Mouse (Mus musculus) forebrain, embryonic 10.5 days (tissue): Measurements from ENCODE around the gene Pgm1. TPM values are rescaled to one million over a fixed set of nuclear protein-coding genes. Genes with fewer than 3 reads are reported as not detected.

Experiments
- DNase-seq: peaks from one replicate; pipeline ENCODE4 v3.0.0-alpha.2; 2017; ENCODE audit warnings: low spot score; ENCODE audit errors: extremely low spot score
- H3K27ac ChIP-seq: fragments of 300-500 bp; sonication (generic); 2 replicates; pipeline ENCODE4 v1.5.1; 2016; ENCODE audit warnings: mild to moderate bottlenecking
- H3K27me3 ChIP-seq: fragments of 300-500 bp; sonication (generic); 2 replicates; pipeline ENCODE4 v1.6.1; 2016; ENCODE audit warnings: mild to moderate bottlenecking; ENCODE audit not compliant: poor library complexity, severe bottlenecking
- H3K36me3 ChIP-seq: fragments of 300-500 bp; sonication (generic); replicated peaks from 2 replicates; pipeline ENCODE4 v1.6.1; 2016; ENCODE audit warnings: mild to moderate bottlenecking, moderate library complexity
- H3K4me1 ChIP-seq: fragments of 300-500 bp; sonication (generic); 2 replicates; pipeline ENCODE4 v1.6.1; 2016
- H3K4me3 ChIP-seq: fragments of 300-500 bp; sonication (generic); 2 replicates; pipeline ENCODE4 v1.5.1; 2016; ENCODE audit warnings: mild to moderate bottlenecking, moderate library complexity
- H3K9me3 ChIP-seq: fragments of 300-500 bp; sonication (generic); 2 replicates; pipeline ENCODE4 v1.6.1; 2016; ENCODE audit warnings: mild to moderate bottlenecking, moderate library complexity
- WGBS: fragments of 180-500 bp; shearing (Covaris S2); methylation state at CpG from one replicate; pipeline ENCODE4 v1.1.7; 2016; 5-methylcytosine and 5-hydroxymethylcytosine counted together
- polyA plus RNA-seq: library from polyadenylated mRNA; unstranded; fragments of >200 nt; fragmentation: Nextera tagmentation; extraction: Ambion mirVana; gene quantifications from 2 replicates; pipeline ENCODE4 v1.2.1, GENCODE M21; 2016

Pgm1 gene
- 81.5 and 83.5 TPM in 2 replicates for polyA plus RNA-seq

- 5% methylated on average over 23 of the region's 23 CpGs for WGBS
- Histone ChIP-seq H3K36me3 (0 out of 2 replicates have a peak, but pooled peaks cover 2% of the 10 kb centered on the region), H3K9me3 (no peaks in the 10 kb centered on the region), H3K4me1 (peaks cover 31% of the 10 kb centered on the region), H3K27me3 (no peaks in the 10 kb centered on the region), H3K4me3 (peak within 1 kb of the TSS; percentile 76), H3K27ac (peak within 1 kb of the TSS; percentile 92)
- no peak for DNase-seq
Observed at GRCm38 (mm10) chr4:99929149-99929612, at the start of gene Pgm1. Gene Pgm1, plus strand, starts transcription at chr4:99929414.

- H3K27me3 ChIP-seq: no peaks in the 10 kb centered on the region
- H3K36me3 ChIP-seq: 0 out of 2 replicates have a peak, but pooled peaks cover 4% of the 10 kb centered on the region
- no peaks in the 10 kb centered on the region for H3K9me3 ChIP-seq
- no peak overlapping the region for H3K4me3 ChIP-seq
- no peaks in the 10 kb centered on the region for H3K4me1 ChIP-seq
- DNase-seq: no peak
- no peak overlapping the region for H3K27ac ChIP-seq
Observed at GRCm38 (mm10) chr4:99881882-99882281, 47.3 kb upstream of the Pgm1 start.

- no peak for DNase-seq
- Histone ChIP-seq H3K4me1 (no peaks in the 10 kb centered on the region), H3K4me3 (no peak overlapping the region), H3K36me3 (0 out of 2 replicates have a peak, but pooled peaks cover 4% of the 10 kb centered on the region), H3K27ac (no peak overlapping the region), H3K9me3 (no peaks in the 10 kb centered on the region), H3K27me3 (no peaks in the 10 kb centered on the region)
Observed at GRCm38 (mm10) chr4:99882405-99882804, 46.8 kb upstream of the Pgm1 start.

- H3K27ac ChIP-seq: no peak overlapping the region
- DNase-seq: no peak
- WGBS: 69% methylated on average over 4 of the region's 4 CpGs
- no peaks in the 10 kb centered on the region for H3K27me3 ChIP-seq
- H3K9me3 ChIP-seq: no peaks in the 10 kb centered on the region
- H3K4me3 ChIP-seq: no peak overlapping the region
- no peaks in the 10 kb centered on the region for H3K4me1 ChIP-seq
- H3K36me3 ChIP-seq: peaks cover 5% of the 10 kb centered on the region
Observed at GRCm38 (mm10) chr4:99913894-99914451, 15.2 kb upstream of the Pgm1 start.

GRCm38 (mm10) chr4:99926380-99926779 is 2.8 kb upstream of the Pgm1 start:
- Histone ChIP-seq H3K27ac (no peak overlapping the region), H3K36me3 (no peaks in the 10 kb centered on the region), H3K4me3 (no peak overlapping the region), H3K27me3 (no peaks in the 10 kb centered on the region), H3K4me1 (peaks cover 25% of the 10 kb centered on the region), H3K9me3 (no peaks in the 10 kb centered on the region)
- 93% methylated on average over 4 of the region's 4 CpGs for WGBS
- DNase-seq: no peak

GRCm38 (mm10) chr4:99928521-99928920 is 693 bp upstream of the Pgm1 start:
- Histone ChIP-seq H3K27me3 (no peaks in the 10 kb centered on the region), H3K9me3 (no peaks in the 10 kb centered on the region), H3K4me3 (no peak overlapping the region), H3K4me1 (peaks cover 31% of the 10 kb centered on the region), H3K27ac (no peak overlapping the region), H3K36me3 (0 out of 2 replicates have a peak, but pooled peaks cover 2% of the 10 kb centered on the region)
- DNase-seq: no peak
- 85% methylated on average over 6 of the region's 6 CpGs for WGBS

- Histone ChIP-seq H3K4me3 (peak within 1 kb of the TSS; percentile 76), H3K9me3 (no peaks in the 10 kb centered on the region), H3K27me3 (no peaks in the 10 kb centered on the region), H3K4me1 (peaks cover 31% of the 10 kb centered on the region), H3K27ac (peak within 1 kb of the TSS; percentile 92), H3K36me3 (0 out of 2 replicates have a peak, but pooled peaks cover 2% of the 10 kb centered on the region)
- WGBS: under 1% methylated on average over 57 of the region's 57 CpGs
- peak; percentile 78 for DNase-seq
Observed at GRCm38 (mm10) chr4:99929613-99930517, 651 bp downstream of the Pgm1 start, which contains the start of gene Itgb3bp. Gene Itgb3bp, minus strand, starts transcription at chr4:99929813.

GRCm38 (mm10) chr4:99930518-99931239 is 1.5 kb downstream of the Pgm1 start:
- Histone ChIP-seq H3K4me1 (peaks cover 31% of the 10 kb centered on the region), H3K27ac (peak overlapping the region; percentile 56; the same call in 1 of the 2 replicates), H3K27me3 (no peaks in the 10 kb centered on the region), H3K36me3 (peaks cover 7% of the 10 kb centered on the region; the same call in 1 of the 2 replicates), H3K9me3 (no peaks in the 10 kb centered on the region), H3K4me3 (peak overlapping the region; percentile 76)
- no peak for DNase-seq
- 55% methylated on average over 10 of the region's 10 CpGs for WGBS

GRCm38 (mm10) chr4:99931240-99931580 is 2.0 kb downstream of the Pgm1 start:
- Histone ChIP-seq H3K9me3 (no peaks in the 10 kb centered on the region), H3K27ac (0 out of 2 replicates have a peak overlapping the region, but pooled peaks have one; percentile 56), H3K36me3 (peaks cover 7% of the 10 kb centered on the region; the same call in 1 of the 2 replicates), H3K4me3 (peak overlapping the region; percentile 76), H3K27me3 (no peaks in the 10 kb centered on the region), H3K4me1 (peaks cover 31% of the 10 kb centered on the region)
- DNase-seq: no peak
- WGBS: 67% methylated on average over 11 of the region's 11 CpGs

GRCm38 (mm10) chr4:99931807-99932206 is 2.6 kb downstream of the Pgm1 start:
- peaks cover 7% of the 10 kb centered on the region for H3K36me3 ChIP-seq
- H3K4me1 ChIP-seq: peaks cover 31% of the 10 kb centered on the region
- H3K9me3 ChIP-seq: no peaks in the 10 kb centered on the region
- no peak for DNase-seq
- H3K27ac ChIP-seq: no peak overlapping the region
- no peak overlapping the region for H3K4me3 ChIP-seq
- WGBS: 84% methylated on average over 4 of the region's 4 CpGs
- H3K27me3 ChIP-seq: no peaks in the 10 kb centered on the region

GRCm38 (mm10) chr4:99934859-99935258 is 5.6 kb downstream of the Pgm1 start:
- Histone ChIP-seq H3K36me3 (peaks cover 10% of the 10 kb centered on the region), H3K4me3 (no peak overlapping the region), H3K9me3 (no peaks in the 10 kb centered on the region), H3K27me3 (no peaks in the 10 kb centered on the region), H3K27ac (no peak overlapping the region), H3K4me1 (peaks cover 22% of the 10 kb centered on the region)
- no peak for DNase-seq
- 92% methylated on average over 7 of the region's 7 CpGs for WGBS

- Histone ChIP-seq H3K27ac (no peak overlapping the region), H3K4me3 (no peak overlapping the region), H3K4me1 (peaks cover 8% of the 10 kb centered on the region), H3K9me3 (no peaks in the 10 kb centered on the region), H3K36me3 (peaks cover 10% of the 10 kb centered on the region), H3K27me3 (no peaks in the 10 kb centered on the region)
- WGBS: 91% methylated on average over 5 of the region's 5 CpGs
- DNase-seq: no peak
Observed at GRCm38 (mm10) chr4:99936278-99936677, 7.1 kb downstream of the Pgm1 start.
